Mouse (Mus musculus): ENCODE data around the gene Rhd.
"Not testable (repeated sequence)": the region's sequence is repeated elsewhere in the genome, so short reads cannot be mapped to it uniquely, and the experiment has no call there.

Gene Rhd

DNA sequence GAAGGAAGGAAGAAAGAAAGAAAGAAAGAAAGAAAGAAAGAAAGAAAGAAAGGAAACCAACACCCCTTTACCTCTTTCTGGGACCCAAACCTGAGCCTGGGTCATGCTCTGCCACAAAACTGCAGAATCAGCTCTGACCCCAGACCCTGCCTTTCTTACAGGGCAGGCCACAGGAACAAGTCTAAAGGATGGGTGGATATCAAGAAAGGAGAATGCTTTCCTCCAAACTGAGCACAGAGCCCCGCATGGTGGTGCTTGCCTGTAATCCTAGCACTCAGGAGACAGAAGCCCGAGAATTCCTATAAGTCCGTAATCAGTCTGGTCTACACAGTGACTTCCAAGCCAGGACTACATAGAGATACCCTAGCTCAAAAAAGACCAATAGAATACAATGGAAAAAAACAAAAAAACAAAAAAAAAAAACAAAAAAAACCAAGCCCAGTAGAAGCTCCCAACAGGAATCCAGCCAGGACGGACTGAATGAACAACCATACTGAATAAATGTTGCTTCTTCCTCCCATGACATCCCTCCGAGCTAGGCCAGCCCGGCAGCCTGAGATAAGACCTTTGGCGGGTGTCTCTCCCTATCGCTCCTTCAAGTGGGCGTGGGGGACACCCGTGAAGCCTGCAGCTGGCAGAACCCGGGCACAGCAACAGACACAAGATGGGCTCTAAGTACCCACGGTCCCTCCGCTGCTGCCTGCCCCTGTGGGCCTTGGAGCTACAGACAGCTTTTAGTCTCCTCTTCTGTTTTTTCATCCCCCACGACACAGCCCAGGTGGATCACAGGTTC, at the start of gene Rhd:
TSS of gene Rhd (plus strand) at position 600 of the 793 bp plus-strand sequence.
- DNase-seq (ENCODE audit: low read depth), result no peak

DNA sequence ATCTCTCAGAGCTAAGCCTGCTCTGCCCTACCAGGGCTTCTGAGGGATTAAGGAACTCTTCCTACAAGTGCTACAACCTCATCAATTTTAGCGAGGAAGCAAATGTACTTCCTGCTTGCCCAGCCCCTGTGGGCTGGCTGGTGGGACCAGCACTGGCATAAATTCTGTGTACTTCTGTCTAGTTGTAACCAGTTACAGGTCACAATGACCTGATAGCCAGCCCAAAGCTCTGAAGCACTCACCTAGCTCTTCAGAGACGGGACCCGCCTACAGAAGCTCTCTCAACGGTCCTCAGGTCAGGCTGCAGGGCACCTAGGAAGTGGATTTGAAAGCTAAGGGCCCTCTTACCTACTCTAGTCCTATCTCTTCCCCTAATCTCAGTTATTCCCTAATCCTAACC, 46.6 kb upstream of the Rhd start:
- no peak for DNase-seq (ENCODE audit: low read depth)

DNA sequence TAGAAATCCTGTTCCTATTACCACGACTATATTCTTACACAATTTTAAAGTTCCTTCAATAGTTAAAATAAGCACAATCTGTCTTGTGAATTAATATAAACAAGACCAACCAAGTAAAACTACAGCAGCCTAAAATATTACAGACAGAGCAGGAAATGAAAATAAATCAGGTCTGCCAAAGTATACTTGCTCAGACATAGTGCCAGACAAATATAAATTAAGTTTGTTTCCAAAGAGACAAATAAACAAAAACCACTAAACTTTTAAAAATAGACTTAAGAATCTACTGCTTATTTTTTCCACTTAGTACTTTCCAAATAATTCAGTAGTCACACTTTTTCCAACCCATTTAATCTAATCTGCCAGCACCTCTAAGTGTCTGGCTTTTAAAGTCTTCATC, 43.3 kb upstream of the Rhd start:
- DNase-seq (ENCODE audit: low read depth), result no peak

DNA sequence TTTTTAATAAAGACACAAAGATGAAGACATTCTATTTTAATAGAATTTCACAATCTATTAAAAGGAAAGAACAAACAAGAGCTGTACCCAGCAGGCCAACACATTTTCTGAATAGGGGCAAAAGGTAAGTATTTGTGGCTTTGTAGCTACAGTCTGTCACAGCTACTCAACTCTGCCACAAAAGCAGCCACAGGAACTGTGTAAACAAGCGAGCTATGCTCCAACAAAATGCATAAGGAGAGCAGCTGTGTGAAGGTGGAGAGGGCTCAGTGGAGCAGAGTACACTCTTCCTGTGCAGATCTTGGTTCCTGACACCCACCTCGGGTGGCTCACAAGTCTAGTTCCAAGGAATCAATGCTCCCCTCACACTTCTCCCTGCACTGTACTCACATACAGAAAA, 40.8 kb upstream of the Rhd start:
- DNase-seq (ENCODE audit: low read depth), result no peak

DNA sequence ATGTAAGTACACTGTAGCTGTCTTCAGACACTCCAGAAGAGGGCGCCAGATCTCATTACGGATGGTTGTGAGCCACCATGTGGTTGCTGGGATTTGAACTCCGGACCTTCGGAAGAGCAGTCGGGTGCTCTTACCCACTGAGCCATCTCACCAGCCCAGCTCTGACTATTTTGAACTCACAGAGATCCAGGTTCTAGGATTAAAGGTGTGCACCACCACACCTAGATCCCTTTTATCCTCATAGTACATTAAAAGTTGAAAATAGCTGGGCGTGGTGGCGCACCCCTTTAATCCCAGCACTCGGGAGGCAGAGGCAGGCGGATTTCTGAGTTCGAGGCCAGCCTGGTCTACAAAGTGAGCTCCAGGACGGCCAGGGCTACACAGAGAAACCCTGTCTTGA, 38.5 kb upstream of the Rhd start:
- DNase-seq (ENCODE audit: low read depth), result not testable (repeated sequence)

DNA sequence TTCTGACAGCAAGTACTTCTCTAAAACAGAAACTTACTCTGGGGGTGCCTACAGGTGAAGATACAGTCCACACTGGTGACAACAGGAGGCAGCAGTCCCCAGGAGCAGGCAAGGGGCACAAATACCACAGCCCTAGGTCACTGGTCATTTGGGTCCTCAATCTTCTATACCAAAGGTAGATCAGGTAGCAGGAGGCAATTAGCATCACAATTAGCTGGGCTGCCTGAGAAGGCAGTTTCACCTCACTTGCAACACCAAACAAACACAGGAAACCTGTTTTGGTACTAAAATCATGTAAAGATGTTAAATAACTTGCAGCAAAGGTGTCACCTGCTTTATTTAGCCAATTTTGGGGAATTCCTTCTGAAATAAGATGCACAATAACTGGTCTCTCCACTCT, 38.0 kb upstream of the Rhd start:
- DNase-seq (ENCODE audit: low read depth), result no peak

DNA sequence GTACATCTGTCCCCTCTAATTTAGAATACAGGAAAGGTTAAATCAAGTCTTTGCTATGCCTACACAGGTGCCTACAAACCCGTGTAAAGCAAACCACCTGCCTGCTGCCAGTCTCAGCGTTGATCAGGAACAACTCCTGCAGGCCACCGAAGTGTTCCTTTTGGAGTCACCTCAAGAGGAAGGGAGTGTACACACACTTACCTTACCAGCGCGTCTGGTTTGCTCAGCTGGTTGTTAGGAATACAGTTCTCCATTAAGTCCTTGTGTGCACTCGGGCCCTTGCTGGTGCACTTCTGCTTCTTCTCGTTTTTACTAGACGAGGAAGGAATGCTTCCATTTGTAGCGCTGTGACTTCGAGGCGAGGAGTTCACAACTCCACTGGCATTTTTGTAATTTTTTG, 36.5 kb upstream of the Rhd start:
- DNase-seq (ENCODE audit: low read depth), result no peak

DNA sequence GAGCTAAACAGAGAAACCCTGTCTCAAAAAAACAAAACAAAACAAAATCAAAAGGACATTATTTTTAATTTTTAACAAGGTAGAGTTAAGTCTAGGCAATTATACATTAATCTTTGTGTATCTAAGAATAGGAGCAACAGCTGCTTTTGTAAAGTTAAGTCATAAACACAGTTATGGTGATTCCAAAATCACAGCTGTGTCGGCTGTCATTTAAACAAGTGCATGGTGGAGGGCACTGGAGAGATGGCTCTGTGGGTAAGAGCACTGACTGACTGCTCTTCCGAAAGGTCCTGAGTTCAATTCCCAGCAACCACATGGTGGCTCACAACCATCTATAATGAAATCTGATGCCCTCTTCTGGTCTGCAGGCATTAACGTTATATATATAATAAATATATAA, 32.4 kb upstream of the Rhd start:
- no peak for DNase-seq (ENCODE audit: low read depth)

DNA sequence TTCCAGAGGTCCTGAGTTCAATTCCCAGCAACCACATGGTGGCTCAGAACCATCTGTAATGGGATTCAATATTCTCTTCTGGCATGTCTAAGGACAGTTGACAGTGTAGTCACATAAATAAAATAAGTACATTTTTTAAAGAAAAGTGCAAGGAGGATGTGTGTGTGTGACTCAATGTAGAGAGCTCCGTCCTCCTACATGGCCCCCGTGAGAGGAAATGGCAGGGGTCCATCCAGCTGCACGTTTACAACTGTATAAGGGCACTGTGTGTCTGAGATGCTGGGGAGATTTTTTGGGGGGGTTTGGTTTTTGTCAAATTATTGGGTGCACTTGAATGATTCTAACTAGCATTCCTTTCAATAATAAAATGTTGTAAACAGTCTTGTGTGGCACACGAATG, 28.9 kb upstream of the Rhd start:
- no peak for DNase-seq (ENCODE audit: low read depth)

DNA sequence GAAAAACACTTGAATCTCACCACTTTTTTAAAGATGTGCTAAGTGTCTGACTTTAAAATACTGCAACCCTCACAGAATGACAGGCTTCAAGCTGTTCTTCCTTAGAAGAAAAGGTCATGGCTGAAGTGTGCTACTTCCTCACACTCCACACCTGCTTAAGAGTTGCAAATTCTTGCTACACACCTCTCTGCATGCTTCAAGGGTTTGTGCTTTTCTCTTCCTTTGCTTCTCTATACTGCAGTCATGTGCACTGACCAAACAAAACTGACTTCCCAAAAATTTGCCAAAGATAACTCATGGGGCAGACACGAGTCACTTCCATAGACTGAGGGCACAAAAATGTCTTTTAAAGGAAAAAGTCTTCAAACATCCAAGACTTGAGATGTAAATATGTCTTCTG, 26.1 kb upstream of the Rhd start:
- DNase-seq (ENCODE audit: low read depth), result no peak

DNA sequence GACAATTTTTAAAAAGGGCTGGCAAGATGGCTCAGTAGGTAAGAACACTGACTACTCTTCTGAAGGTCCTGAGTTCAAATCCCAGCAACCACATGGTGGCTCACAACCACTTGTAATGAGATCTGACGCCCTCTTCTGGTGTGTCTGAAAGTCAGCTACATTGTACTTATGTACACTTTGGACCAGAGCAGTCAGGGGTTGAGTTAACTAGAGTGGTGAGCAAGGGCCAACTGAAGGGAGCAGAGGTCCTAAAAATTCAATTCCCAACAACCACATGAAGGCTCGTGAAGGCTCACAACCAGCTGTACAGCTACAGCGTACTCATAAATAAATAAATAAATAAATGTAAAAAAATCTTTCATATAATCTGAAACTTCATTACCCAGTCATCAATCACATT, 25.6 kb upstream of the Rhd start:
- not testable (repeated sequence) for DNase-seq (ENCODE audit: low read depth)

DNA sequence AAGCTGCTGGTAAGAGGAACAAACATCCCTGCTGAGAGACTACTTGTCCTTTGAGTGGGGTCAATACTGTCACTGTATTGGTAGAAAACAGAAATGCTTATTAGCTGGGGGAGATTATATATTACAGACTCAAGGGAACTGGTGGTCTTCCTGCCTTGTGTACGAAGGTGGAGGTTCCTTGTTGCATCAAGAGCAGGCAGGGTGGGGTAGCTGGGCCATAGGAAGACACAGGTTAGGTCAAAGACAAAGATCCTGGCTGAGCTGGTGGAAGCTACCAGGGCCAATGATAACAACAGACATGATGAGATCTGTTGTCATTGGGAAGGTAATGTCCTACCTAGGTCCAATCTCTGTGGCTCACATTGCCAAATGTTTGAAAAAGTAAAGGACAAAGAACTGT, 24.1 kb upstream of the Rhd start:
- no peak for DNase-seq (ENCODE audit: low read depth)

DNA sequence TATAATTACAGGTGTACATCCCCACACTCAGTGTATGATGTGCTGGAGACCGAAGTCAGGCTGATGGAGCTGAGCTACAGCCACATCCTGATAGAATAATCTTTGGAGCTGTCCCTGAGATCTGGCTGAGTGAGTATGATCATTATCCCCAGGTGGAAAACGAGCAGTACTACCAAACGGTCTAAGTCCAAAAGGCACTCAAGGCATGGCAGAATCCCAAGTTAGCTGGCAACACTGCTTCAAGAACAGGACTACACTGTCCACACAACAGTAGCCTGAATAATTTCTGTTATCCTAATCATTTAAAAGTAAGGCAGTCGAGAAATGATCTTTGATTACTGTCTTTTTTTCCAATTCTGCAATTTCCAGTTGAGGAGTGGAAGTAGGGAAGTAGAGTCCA, 20.8 kb upstream of the Rhd start:
- no peak for DNase-seq (ENCODE audit: low read depth)

DNA sequence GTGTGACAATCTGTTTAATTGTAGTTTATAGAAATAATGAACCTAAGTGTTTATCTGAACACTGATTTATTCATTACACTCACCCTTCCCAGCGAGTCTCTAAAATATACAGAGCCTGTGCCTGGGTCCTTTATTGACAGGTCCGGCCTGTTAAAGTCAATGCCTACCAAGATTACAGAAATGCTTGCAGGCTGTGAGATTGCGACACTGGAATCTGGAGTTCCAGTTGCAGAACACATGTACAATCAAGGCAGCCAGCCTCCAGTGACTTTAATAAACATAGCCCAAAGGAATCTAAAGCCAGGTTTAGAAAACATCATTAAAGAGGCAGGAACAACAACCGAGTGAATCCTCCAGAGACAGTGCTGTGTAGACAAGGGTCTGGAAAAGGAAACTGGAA, 16.7 kb upstream of the Rhd start:
- no peak for DNase-seq (ENCODE audit: low read depth)

DNA sequence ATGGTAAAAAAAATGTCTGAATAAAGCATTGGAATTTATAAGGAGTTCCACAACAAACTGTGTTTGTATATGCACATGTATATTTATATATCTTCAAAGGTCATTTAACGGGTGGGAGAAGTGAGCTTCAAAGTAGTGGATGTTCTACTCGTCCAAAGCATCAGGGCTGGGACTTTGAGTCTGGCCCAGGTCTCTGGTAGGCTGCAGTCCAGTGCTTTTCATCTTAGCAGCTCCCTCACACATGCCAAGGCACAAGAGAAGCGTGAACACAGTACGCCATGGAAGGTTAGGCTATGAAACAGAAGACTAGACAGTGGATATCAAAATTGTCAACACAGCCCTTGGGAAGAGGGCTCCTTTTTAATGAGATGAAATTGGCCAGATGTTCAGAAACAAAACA, 13.8 kb upstream of the Rhd start:
- no peak for DNase-seq (ENCODE audit: low read depth)

DNA sequence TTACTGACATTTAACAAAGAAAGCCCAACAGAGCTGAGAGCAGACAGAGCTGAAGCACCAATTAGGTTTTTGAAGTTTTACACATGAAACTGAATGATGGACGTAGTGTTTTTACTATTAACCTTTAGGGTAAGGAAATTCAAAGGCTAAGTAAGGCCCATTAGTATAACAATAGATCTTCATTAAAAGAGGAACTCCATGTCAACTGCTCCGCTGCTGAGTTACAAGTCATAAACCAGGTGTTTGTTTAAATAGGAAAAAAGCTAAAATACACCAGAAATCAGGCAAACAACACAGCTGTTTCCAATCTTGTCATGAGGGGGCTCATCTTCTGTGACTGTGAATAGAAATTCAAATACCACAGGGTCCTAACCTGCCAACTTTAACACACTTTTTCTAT, 13.1 kb upstream of the Rhd start:
- DNase-seq (ENCODE audit: low read depth), result no peak

DNA sequence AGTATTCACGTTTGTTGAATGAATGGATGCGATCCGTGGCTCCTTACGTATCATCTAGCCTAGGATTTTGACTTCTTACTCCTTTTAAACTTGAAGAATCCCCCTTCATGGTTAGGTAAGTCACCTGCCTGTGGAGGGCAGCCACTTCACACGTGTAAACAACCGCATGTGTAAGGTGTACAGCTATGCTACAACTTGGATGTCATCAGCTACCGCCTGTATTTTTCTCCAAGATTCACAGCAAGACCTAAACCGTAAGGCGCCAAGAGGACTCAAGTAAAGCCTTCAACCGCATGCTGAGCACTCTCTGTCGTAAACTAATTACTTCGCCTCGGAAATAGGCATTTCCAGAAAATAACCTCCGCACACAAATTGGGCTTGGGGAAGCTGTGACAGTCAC, 12.5 kb upstream of the Rhd start:
- DNase-seq (ENCODE audit: low read depth), result peak; percentile 48

DNA sequence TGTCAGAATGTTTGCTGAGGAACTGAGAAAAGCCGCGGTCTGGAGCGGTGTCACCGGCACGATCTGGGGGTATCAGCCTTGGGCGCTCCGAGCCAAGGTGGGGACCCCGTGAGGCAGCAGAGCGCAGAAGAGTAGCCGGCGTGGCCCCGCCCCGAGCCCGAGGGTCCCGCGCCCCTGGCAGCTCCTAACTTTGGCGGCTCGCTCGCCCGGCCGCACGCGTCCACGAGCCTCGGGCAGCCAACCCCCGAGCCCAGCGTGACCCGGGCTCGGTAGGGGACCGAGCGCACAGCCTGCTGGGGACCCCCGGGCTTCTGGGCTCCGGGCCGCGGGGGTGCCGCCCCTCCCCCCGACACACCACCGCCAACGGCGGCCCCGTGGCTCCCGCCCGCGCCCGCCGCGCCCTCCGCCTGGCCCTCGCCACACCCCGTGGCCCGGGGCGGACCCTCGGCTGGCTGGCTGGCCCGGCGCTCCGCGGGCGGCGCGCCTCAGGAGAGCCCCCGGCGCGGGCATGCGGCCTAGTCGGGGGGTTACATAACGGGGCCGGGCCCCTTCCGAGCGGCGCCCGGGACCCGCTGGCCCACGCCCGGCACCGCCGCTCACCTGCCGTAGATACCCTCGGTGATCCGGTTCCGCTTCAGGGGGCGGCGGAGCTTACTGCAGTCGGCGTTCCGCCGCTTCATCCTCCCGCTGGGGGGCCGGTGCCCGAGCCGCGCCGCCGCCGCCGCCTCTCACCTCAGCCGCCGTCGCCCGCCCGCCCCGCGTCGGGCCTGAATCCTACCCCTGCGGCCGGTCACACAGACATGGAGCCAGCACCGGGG, 11.7 kb upstream of the Rhd start:
- DNase-seq (ENCODE audit: low read depth), result peak; percentile 43

DNA sequence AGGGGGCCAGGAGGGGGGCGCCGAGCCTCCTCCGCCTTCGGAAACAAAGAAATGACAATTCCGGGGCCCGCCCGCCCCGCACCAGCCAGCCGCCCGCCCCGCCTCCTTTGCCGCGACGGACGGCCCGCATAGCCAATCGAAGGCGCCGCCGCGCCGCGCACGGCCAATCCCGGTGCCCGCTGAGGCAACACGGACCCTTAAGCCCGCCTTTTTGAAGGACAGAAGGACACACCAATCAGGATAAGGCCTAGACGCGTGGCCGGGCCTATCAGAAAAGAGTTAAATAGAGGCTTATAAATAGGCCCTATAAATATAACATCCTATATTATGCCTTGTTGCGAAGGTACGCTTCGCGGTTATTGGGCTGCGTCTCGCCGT, 11.1 kb upstream of the Rhd start, which contains the start of gene Maco1:
TSS of gene Maco1 (minus strand) at position 87 of the 378 bp plus-strand sequence.
- DNase-seq (ENCODE audit: low read depth), result peak; percentile 99

DNA sequence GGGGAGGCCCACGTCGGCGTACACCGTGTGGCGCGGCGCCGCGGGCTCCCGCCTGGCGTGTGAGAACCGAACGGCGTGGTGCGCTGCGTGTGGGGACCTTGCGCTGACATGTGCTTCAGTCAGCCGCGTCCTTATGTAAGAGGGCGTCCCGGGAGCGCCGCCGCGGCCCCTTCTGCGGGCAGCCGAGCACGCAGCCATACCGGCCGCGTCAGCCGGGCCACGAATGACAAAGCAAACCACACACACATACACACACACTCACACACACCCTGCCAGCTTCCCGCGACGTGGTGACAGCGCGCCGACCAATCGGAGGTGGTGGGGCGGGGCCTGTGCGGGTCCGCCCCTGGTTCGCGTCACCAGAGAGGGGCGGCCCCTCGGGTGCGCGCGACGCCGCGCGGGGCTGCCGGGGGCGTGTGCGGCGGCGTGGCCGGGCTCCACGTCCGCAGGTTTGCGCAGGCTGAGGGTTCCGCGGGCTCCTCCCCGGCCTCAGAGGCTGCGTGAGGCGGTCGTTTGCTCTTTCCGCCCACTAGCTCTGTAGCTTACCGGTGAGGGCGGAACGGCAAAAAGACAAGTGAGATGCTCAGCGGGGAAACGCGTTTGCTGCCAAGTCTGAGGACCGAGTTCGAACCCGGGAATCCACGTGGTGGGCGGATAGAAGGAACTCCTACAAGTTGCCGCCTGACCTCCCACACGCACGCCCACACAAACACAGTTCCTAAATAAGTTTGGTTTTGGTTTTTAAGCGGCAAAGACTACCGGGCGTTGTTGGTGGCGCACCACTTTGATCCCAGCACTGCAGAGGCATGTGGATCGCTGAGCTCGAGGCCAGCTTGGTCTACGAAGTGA, 10.5 kb upstream of the Rhd start:
- DNase-seq (ENCODE audit: low read depth), result peak; percentile 96

DNA sequence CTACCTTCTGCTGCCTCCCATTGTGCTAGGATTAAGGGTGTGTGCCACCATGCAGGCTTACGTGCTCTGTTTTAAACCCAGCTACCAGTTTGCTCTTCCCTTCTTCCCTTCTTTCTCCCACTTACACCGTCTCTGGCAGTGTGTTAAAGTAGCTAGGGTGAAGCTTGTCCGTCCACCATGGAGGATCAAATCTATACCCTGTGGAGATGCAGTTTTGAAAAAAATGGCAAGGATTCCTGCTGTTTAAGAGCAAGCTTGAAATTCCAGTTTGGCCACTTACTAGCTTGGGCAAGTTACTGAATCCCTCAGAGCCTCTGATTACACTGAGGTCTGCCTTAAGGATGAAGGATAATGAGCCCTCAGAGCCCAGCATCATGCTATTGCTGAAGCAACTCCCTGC, 9.0 kb upstream of the Rhd start:
- no peak for DNase-seq (ENCODE audit: low read depth)

DNA sequence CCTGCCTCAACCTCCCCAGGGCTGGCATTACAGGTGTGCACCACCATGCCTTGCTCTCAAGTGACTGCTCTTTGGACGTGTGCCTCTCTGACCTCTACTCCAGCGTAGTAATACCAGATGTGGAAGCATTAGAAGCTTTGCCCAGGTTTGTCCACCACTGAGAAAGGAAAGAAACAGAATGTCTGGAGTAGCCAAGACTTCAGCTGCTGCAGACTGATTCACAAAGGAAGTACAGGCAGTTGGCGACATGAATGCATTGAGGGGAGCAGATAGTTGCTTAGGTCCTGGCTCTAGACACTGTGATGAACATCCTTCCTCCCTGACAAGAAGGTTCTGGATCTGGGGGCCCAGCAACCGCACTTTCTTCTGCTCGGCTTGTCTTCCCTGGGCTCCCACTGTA, 8.3 kb upstream of the Rhd start:
- no peak for DNase-seq (ENCODE audit: low read depth)

DNA sequence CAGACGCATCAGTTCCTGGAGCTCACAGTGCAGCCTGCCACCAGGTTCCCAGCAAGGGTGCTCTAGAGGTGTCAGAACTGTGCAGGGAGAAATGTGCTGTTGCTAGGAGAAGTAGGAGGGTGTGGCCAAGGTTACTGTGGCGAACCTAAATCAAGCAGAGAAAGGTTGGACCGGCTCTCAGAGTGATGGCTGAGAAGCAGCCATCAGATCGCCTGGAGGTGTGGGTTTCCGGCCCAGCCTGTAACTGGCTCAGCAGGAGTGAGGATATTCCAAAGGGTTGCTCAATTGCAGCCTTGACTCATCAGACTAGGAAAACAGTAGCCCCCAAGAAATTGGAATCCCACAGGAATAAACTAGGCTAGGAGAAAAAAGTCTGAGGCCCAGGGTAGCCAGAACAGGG, 7.8 kb upstream of the Rhd start:
- peak; percentile 19 for DNase-seq (ENCODE audit: low read depth)
